Mouse (Mus musculus) lung, adult 18-20 months (tissue): Measurements from ENCODE around the gene Gm49425.
"Not testable (repeated sequence)": the region's sequence is repeated elsewhere in the genome, so short reads cannot be mapped to it uniquely, and the experiment has no call there.

Experiments
- DNase-seq, 2 experiments: peaks; one replicate each; pipeline ENCODE4 v3.0.0; 2022; ENCODE audit warnings: mixed read lengths in 2 of 2

Gm49425 gene

DNA sequence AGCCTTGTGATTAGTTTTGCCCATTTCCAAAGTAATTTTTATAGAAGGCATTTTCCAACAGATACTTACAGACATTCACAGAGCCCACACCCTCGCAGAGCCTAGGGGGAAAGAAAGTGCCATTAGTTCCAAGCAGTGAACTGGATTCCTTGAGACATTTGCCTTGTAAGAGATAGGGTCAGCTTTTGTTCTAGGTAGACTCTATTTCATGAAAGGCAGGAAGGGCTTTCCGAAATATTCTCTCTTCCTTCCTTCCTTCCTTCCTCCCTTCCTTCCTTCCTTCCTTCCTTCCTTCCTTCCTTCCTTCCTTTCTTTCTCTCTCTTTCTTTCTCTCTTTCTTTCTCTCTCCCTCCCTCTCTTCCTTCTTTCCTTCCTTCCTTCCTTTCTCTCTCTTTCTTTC, at the start of gene Gm49425:
TSS of gene Gm49425 (minus strand) at position 101 of the 400 bp plus-strand sequence.
- DNase-seq = not testable (repeated sequence)

DNA sequence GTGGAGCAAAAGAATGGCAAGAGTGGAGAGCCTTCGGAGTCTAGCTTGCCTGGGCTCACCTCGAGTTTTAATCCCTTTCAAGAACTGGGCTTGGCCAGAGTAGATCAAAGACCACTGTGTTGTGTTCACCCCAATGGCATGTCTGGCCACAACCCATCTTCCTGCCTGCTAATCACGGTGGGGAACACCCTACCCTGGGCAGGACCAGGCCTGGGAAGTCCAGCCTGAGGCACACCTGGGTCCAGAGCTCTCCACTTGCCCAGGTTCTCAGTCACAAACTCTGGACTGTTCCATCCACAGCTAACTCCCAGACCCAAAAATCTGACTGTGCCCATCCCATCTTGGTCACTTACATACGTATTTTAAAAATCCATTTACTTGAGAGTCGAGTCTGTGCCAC, 45.8 kb upstream of the Gm49425 start, which contains the start of gene Krt90:
TSS of gene Krt90 (minus strand) at position 101 of the 400 bp plus-strand sequence.
- no peak for DNase-seq

DNA sequence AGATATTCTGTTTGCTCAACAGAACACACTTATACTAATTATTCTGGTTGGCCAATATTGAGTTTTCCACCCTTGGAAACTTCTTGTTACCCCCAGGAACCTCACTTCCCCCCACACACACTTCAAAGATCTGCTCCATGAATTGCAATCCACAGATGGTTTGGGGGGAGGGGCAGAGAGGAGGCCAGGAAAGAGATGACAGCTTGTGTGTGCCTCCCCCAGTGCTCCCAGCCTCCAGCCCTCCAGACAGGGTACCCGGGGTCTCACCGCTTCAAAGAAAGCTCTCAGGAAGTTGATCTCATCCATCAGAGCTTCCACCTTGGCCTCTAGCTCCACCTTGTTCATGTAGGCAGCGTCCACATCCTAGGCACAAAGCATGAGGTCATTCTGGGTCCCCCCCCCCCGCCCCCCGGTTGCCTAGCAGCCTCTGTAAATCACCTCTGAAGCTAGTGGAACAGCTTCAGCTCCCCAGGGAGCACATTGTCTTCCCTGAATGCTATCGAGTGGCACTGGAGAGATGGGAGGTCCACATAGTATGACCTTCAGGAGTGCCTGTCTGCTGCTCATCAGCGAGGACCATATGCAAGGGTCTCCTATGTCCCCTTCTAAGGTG, 41.1 kb upstream of the Gm49425 start:
- no peak for DNase-seq

DNA sequence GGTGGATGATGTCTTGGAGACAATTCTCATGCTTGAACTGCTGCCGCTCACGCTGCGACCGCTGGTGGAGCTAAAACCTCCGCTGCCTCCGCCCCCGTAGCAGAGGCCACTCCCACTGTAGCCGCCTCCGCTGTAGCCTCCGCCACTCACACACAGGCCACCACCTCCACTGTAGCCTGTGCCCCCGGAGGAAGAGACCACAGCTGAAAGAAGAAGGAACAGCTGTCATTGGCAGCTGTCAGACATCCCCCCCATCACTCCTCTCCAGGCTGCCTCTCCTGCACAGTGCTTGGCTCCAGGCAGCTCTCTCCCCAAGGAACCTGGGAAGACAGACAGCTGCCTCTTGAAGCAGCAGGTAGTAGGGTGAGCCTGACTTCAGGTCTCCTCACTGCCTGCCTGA, 36.1 kb upstream of the Gm49425 start:
- peak; percentile 12 to 25 for DNase-seq

DNA sequence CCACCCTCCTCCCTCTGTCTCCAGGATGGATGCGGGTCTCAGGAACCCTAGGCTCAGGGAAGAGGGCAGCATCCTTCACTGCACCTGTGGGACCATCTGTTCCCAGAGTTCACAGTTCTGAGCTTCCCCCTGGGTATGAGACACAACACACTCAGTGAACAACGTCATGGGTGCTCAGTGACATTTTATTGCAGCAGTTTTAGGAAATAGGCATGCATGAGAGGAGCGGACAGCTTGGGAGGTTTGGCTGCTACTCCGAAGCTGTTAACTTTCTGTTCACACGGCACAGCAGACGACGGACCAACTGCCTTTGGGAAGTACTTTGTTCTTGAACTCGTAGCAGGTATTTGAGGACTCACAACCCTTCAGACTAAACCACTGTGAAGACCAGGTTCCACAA, 35.1 kb upstream of the Gm49425 start:
- no peak for DNase-seq

DNA sequence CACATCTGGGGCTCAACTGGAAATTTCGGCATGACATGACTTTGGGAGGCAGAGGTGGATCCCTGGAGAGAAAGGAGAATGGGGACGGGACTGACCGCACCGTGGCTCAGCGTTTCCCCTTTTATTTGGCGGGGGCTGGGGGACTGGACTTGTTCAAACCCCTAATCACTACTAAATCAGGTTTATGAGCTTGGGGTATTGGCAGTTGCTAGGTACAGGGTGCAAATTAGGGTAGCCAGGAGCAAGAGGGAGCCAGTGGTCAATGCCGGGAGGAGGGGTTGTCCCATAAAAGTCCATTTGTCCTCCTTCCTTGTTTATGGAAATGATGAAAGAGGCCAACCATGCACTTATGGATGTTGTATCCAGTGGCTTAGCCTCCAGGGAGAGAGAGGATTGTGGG, 33.5 kb upstream of the Gm49425 start, which contains the start of gene Krt82:
TSS of gene Krt82 (minus strand) at position 101 of the 400 bp plus-strand sequence.
- no peak for DNase-seq

DNA sequence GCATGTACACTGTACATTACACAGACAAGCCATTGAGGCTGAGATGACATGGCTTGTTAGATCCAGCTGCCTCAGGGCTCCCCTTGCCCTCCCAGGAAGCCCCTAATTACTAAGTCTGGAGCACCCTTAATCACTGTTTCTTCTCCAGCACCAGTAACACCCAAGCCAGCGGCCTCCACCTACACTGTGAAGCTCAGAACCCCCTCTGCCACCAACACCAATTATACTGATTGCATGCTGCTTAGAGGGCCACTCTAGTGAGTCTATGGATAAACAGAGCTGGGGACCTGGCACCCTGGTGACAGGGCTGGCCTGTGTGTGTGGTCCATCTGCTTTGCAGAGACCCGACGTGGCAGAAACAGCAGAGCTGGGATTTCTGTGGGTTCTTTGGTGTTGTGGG, 27.4 kb upstream of the Gm49425 start:
- DNase-seq = no peak

DNA sequence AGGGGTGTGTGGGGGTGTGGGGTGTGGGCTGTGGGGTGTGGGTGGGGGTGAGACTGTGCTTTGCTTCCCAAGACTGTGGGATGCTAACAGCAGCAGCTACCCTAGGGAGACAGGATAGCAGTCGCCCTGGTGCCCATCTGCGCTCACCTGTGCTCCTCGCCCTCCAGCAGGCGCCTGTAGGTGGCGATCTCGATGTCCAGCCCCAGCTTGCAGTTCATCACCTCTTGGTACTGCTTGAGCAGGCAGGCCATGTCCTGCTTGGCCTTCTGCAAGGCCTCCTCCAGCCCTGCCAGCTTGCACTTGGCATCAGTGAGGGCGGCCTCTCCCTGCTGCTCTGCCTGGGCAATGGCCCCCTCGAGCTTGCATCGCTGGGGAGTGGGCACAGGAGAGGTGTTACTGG, 25.5 kb upstream of the Gm49425 start:
- DNase-seq = no peak

DNA sequence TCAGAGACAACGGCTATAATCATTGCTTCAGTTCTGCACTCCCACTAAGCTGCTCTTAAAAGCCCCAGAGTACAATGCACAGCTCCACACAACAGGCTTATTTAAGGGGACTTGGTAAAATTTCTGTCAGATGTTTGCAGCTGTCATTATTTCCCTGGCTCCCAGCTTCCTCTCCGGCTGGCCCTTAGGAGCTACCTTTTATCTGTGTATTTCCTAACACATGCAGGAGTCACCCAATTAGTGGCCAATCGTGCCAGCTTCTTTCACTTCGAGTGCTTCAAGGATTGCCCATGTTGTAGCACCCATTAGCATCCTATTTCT, 21.5 kb upstream of the Gm49425 start:
- no peak for DNase-seq

DNA sequence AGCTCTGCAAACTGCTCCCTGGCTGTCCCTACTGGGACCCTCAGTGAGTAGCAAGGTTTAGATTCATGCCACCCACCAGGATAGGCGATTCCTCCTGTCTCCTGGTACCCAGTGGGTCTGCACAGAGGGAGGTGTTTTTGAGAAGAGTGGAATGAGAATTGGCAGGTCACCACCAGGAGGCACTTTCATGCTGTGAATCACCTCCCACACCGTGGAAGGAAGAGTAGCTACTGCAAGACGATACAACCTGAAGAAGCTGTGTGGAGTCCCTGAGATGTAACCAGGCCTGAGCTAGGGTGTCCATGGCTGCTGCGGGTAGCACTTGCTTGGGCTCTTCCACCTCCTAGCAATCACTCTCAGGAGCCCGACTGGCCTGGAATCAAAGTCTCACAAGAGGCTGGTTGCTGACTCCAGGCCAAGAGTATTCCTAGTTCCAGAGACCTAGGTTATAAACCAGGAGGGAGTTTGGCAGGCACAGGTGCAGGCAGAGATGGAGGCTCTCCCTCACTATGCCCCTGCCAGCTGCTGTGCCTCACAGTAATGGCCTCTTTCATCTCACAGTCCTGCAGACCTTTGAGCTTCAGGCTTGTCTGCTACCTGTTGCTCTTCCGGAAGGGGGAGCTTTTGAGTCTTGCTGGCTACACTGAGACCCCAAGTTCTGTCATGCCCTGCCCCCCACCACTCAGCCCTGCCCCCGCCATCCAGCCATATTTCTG, 21.0 kb upstream of the Gm49425 start:
- DNase-seq = no peak

DNA sequence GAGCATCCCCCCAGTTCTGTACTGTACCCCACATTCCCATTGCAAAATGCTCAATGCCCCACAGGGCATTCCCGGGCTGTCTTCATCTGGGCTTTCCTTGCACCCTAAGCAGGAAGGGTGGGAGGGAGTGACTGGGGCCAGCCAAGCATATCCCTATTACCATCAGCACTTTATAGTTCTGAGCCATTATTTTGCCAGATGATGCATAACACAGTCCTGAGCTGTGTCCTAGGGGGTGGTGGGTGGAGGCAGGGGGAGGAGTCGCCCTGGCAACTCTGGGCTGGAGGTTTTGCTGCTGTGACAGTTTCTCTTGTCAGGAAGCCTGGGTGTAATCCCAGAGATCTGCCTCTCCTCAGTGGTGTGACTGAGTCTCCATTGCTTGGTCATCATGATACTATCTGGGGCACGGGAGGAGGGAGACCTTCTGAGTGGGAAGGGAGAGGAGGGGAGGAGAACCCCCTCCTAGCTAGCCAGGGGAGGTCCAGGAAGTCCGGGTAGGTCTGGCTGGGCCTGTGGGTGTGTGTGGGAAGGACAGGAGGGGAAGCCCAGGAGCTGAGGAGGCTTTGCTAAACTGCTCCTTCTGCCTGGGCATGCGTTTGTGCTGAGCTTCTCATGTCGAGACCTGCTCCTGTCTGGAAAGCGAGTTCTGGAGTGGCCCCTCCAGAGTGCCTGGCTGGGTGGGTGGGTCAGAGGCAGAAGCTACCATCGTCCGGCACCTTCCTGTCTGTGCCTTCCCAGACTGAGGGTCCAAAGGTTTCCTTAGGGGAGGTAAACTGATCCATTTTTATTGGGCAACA, 19.2 kb upstream of the Gm49425 start:
- DNase-seq = no peak

DNA sequence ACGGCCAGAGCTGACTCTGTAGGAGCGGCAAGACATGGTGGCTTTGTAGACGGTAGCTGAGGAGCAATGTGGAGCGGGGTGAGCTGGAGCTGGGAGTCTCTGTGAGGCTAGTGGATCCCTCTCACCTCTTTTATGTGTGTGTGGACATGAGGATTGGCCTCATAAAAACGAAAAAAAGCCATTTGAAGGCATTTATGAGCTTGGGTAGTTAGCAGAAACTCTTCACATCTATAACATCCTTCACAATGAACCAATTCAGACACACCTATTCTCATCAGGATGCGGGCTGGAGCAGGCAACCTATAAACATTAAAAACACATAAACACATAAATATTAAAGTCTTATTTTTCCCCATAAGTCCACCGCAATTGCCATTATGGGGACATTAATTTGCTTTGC, 15.7 kb upstream of the Gm49425 start, which contains the start of gene Krt84:
TSS of gene Krt84 (minus strand) at position 101 of the 400 bp plus-strand sequence.
- DNase-seq = no peak

DNA sequence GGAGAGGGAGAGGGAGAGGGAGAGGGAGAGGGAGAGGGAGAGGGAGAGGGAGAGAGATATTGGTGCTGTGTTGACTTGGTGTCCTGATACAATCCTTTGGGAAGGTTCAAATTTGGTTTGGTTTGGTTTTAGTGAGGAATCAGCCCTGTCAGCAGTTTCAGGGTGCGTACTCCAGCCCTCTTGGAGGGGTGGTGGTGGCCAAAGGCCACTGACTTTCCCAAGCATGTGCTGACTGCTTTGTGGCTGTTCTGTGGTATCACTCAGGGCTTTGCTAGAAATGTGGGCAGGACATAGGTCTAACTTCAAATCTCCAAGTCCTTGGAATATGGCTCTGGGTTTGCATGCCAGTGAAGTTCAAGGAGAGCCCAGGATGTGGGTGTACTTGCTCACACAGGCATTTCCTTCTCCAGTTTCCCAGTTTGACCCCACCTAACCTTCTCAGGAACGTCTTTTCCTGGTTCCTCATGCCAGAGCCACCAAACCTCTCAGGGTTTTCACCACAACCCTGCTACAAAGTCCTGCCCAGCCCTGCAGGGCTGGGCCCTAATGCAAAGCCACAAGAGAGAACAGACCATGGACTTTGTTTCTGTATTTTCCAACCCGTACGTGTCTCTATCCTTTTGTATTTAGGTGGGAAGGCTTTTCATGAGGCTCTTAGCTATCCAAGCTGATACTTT, 5.6 kb upstream of the Gm49425 start:
- peak; percentile 9 to 23 for DNase-seq

DNA sequence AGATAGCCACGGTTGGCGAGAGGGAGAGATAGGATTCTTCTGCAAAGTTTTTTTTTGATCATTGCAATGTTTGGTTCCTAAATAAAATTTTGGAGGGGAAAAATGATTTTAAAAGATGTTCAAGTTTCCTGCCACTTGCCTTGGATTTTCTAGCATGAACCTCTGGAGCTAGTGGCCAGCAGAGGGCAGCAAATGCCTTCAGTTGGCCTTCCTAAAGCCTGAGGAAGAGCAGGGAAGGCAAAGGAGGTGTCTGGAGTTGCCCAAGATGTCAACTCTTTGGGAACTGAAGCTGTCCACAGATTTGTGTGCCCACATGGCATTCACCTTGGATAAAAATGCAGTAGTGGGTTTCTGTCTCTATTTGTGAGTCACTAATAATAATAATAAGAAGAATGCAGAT, 2.7 kb upstream of the Gm49425 start:
- DNase-seq = peak; percentile 60 to 69

DNA sequence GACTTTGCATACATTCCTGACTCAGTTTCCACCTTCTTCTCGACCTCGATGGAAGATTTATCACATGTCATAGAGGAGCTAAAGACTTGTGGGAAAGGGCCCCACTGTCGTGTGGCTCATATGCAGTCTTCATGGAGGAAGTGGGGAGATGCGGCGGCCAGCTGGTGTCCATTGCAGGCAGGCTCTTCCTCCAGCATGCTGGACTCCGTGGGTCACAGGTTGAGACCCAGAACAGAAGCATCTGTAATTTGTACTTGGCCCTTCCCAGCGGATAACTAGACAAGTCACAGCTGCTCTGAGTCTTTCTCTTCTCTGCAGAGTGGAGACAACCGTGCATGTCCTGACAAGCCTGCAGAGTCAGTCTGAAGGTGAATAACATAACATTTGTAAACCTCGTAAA, 8.8 kb downstream of the Gm49425 start:
- no peak for DNase-seq

DNA sequence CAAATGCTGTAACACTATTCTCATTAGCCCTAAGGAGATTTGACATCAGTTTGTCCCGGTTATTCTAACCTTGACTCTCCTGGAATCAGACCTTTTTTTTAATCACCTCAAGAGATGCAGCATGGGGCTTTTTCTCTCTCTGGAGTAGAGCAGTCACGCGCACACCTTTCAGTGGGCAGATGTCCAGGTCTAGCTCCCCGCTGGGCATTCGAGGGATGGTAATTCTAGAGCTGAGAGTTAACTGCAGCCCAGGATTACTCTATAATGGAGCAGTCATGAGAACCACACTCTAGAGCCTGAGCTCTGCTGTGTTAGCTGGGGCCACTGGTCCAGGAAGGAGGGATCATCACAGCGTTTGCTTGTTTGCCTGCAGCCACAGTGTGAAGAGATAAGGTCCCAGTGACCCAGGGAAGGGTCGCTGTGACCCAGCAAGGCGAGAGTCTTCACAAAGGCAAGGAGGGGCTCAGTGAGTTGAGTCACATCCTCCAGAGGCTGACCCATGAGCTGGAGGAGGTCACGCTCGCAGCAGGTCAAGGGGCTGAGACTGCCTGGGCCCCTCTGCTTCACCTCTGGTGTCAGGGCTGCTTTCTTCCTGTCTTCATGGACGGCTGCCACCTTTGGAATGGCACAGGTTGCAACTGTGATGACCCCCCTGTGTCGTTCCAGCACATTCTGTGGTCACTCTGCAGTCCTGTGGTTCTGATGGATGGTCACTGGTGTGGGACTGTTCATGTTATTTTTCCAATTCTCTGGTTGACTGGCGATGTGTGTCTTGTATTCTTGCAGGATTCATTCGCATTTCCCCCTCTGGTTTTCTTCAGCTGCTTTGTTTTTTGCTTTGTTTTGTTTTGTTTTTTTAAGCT, 9.9 kb downstream of the Gm49425 start:
- no peak for DNase-seq

DNA sequence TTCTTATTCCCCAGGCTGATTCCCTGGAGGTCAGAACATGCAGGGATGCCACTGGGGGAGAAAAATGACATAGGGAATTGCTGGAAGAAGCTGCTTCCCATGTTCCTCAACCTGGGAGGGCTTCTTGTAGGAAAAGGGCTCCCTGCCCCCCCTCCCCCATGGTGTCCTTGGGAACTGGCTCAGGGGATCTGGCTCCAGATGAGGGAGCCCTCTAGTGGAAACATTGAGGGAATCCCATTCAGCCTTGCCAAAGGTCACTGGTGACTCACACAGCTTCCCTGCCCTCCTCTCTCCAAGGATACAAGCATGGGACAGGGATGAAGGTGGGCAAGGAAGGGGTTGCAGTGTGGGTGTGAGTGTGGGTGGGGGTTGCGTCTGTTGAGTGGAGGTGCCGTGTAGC, 19.9 kb downstream of the Gm49425 start:
- DNase-seq = peak; percentile 17 to 63

DNA sequence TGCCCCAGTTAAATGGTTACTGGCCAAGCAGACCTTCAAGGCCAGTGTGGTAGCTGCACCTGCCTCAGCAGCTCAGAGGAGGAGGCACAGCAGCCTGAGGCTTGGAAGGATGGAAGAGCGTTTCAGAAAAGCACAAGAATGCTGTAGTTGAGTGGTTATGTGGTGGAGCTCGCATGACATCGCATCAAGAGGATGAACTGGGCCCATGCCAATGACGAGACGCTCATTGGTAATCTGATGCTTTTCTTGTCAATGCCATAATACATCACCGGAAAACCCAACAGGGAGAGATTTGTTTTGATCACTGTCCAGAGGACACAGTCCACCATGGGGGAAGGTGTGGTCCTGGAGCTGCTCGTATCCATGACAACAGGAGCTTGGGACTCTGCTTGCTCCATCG, 21.8 kb downstream of the Gm49425 start:
- no peak for DNase-seq

DNA sequence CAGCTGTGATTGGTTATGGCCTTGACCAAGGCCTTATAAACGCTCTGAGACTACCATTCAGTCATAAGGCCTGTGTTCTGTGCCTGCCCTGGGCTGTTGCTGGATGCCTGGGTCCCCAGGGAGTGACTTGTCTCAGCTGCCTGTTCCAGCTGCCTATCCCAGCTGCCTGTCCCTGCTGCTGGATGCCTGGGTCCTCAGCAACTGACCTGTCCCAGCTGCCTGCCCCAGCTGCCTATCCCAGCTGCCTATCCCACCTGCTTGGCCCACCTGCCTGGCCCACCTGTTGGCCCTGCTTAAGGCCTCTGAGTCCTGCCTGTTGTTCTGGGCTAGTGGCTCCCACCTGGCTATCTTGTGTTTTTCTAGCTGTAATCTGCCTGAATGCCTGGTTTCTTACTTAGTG, 22.9 kb downstream of the Gm49425 start:
- DNase-seq = no peak

DNA sequence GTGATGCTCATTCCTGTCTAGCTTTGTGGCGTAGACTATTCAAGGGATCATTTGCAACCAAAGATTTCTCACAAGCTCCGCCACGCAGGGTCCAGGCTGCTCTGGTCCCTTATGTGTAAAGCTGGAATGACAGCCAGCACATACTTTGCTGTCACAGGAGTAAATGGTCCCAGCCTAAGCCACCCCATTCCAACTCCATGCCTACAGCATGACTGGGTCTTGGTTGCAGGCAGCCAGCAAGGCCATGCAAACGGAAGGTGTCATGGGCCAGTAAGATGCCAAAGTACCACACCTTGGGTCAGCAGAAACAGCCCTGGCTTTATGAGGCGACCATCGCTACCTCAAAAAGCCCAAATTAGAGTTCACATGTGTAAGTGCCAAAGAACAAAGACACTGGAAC, 23.3 kb downstream of the Gm49425 start:
- DNase-seq = no peak

DNA sequence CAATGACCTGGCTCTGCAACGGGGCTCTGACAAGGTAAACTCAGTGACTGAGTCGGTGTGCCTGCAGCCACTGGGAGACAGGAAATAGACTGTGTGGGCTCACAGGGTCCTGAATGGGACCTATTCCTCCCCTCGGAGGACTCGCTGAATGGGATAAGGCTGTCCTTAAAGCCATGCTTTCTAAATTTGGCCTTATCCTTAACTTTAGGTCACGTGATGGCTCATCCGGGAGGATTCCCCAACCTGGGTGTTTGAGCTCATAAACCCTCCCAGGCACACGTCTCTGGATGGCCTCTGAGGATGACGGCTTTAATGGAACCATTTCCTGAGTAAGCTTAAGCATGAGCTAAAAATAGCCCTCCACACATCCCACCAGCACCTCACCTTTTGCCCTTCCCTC, 24.3 kb downstream of the Gm49425 start:
- DNase-seq = no peak

DNA sequence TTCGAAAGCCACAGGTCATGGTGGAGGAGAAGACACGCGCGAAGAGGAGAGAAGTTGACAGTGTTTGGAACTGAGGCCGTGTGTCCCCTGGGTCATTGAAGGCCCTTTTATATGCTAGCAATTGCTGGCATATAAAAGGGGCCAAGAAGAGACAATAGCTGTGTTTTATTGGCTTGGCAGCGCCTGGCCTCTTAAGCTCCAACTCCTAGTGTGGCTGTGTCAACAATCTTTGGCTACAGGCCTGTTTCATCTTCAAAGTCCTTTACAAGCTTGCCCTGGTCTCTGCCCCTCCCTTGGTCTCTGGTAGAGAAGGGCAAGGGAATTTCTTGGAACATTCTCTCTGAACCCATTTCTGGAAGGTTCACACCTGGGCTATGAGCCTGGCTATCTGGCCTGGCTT, 25.6 kb downstream of the Gm49425 start, which contains the start of gene Krt83:
TSS of gene Krt83 (minus strand) at position 82 of the 400 bp plus-strand sequence.
- DNase-seq = peak; percentile 11 to 48
